Comparison of ENCODE assay signal across 18 mouse cellular contexts in the genomic region with DNA sequence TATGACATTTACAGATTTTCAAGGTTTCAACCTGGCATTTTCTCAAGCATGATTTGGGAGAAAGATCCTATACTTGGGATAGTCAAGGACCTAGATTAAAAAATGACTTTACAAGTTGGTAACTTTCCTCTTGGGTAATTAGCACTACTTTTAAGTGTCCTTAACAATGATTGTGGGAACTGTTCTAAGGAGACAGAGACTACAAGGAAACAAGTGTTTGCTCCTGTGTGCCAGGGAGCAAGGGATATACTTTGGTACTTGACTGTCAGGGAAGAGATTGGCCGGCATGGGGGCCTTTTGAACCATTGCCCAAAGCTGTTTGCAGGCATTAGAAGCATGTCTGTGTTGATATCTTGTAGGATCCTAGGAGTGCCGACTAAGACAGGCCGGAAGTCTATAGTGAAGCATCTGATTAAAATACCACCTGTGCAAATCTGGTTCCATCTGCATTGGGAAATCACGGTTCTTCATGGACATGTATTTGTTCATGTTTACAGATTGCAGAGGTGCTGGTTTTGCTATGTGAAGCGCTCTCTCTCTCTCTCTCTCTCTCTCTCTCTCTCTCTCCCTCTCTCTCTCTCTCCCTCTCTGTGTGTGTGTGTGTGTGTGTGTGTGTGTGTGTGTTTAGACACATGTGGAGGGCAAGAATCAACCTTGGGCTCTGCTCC.
"Had no signal": no experiment of that assay in that cellular context is flagged by ENCODE, and none has a peak within 500 bp of the region (broad histone marks: within the 10 kb centered on the region; RNA-seq: fewer than 3 reads in every experiment).

No protein-coding gene starts in this region.

- H3K4me3 ChIP-seq: midbrain, embryonic 10.5 days; midbrain, embryonic 12.5 days; myocyte; neural tube, embryonic 13.5 days; neural tube, embryonic 15.5 days had no signal

- H3K36me3 ChIP-seq: midbrain, embryonic 10.5 days; midbrain, embryonic 12.5 days; neural tube, embryonic 13.5 days; neural tube, embryonic 15.5 days had no signal

- H3K27me3 ChIP-seq: midbrain, embryonic 12.5 days; neural tube, embryonic 13.5 days; neural tube, embryonic 15.5 days had no signal

- ATAC-seq: midbrain, embryonic 16.5 days had no signal

- H3K27ac ChIP-seq: midbrain, embryonic 10.5 days; midbrain, embryonic 12.5 days; neural tube, embryonic 13.5 days; neural tube, embryonic 15.5 days had no signal

- H3K9ac ChIP-seq: lung, embryonic 14.5 days; midbrain, embryonic 12.5 days; neural tube, embryonic 13.5 days; neural tube, embryonic 15.5 days had no signal

- H3K9me3 ChIP-seq: midbrain, embryonic 10.5 days; midbrain, embryonic 12.5 days; neural tube, embryonic 13.5 days; neural tube, embryonic 15.5 days had no signal

- H3K4me2 ChIP-seq: lung, embryonic 14.5 days; midbrain, embryonic 12.5 days; neural tube, embryonic 13.5 days; neural tube, embryonic 15.5 days had no signal

- DNase-seq: lung, embryonic 14.5 days; lung, postnatal 10 days; lung, postnatal 4 days; midbrain, embryonic 14.5 days; retina, postnatal 1 day; right cerebral cortex, adult 18-20 months; right cerebral cortex, postnatal 25 days; right cerebral cortex, postnatal 4 days; spleen, adult 18-20 months; thymus, adult 18-20 months; thymus, postnatal 14 days; thymus, postnatal 36 days had no signal
